Mouse (Mus musculus) ovary, postnatal 36 days (tissue): ENCODE measurements around the gene Kcnk12.

Experiments used
- DNase-seq: peaks from one replicate; pipeline ENCODE4 v3.0.0; 2022; ENCODE audit warnings: low spot score, mixed read lengths

Gene Kcnk12

DNA sequence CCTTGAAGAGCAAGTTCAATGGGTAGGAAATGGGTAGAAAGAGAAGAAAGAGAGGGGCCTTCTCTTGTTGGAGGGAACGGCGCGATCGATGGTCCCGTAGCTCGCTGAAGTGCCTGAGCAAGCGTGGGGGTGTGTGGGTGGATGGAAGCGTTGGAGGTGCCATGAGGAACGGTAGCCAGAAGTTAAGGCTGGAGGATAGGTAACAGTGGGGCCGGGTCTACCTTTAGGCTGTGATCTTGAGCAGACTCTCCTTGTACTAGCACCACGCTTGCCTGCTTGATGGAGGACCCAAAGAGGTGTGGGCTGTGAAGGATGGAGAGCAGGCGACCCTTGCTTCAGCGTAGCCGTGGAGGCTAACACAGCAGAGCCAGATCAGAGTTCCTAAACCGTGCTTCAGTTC, 12.1 kb downstream of the Kcnk12 start:
- DNase-seq = no peak

DNA sequence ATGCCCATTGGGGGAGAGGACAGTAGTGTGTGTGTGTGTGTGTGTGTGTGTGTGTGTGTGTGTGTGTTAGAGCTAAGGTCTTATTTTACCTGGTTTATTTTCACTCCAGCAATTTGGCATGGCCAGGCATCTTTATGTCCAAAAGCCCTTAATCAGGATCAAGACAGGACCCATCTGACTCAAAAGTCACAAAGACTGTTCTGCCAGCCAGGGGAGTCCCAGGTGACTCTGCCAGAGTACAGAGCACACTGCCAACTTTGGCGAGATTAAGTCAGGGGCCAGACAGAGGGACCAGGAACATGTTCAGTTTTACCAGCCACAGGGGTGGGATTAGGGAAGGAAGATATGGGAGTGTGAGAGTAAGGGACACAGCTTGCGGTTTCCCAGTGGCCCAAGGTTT, 12.9 kb downstream of the Kcnk12 start:
- DNase-seq = no peak

DNA sequence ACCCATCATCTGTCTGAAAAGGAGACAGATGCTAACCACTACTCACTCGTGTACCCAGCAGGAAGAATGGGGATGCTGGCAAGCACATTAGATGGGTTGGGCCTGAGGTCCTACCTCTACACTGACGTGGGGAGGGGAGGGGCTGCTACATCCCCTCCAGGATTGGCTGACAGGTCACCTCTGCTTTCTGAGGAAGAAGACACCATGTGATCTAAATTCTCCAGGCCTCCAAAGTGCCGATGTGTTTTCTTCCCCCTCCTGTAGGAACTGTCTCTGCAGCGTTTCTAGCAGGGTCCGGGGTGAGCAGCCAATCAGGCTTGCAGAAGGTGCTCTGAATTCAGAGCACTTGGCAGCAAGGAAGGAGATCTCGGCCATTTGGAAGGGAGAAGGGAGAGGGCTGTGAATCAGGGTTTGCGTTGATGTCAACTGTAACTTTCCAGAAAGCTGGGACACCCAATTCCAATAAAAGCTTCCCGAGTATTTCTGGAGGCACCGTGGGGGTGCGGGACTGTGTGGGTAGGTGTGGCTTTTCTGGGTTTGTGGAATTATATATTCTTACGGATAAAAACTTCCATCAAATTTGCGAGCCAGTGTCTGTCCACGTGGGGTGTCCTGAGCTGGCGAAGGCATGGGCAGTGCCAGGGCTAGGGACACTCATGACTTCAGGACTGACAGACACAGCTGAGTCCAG, 13.5 kb downstream of the Kcnk12 start:
- no peak for DNase-seq

DNA sequence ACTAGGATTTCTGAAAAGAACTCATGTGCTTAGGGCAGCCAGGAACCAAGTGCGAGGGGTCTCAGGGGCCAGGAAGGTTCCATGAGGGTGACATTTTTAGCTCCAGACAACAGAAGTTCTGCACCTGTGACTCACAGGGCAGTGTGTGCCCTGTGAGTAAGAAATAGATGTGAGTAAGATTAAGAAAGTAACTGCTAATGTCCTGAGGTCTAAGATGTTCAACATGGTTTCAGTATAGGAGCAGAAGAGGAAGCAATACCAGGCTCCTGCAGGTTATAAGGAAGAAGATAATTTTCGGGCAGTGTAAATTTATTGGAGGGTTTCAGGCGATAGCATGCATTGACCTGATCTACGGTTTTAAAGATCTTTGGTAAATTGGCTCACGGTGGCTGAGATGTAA, 16.6 kb downstream of the Kcnk12 start:
- no peak for DNase-seq

DNA sequence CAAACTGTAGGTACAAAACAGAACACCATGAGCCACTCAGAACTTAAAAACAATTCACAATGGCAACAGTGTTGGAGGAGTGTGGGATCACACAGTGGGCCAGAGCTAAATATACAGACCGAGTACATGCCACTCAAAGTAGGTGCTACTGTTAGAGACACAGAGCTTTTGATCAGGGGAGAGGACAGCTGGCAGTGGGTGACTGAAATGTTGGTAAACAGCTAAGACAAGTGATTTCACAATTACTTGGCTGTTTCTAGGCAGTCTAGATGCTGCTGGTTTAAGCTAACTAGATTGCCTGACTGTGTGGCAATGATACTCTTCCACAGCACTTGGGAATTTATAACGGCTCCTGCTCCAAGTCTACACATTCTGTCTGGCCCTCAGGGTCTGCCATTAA, 17.6 kb downstream of the Kcnk12 start:
- DNase-seq = no peak

DNA sequence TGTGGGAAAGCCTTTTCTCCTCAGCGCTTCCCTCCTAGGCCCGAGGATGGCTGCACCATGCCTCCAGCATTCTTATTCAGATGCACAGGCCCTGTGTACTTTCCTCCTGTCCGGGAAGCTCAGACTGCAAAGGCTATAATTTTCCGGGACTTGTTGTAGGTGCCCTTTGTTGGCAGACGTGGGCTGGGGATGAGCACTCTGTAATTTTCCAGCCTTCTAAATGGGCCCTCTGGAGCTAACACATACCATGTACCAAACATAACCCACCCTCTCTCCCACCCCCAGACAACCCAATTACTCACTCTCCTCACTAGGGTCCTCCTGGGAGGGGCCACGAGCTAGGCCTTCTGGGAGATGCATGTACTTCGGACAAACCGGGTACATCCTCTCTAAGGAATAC, 22.8 kb downstream of the Kcnk12 start:
- no peak for DNase-seq

DNA sequence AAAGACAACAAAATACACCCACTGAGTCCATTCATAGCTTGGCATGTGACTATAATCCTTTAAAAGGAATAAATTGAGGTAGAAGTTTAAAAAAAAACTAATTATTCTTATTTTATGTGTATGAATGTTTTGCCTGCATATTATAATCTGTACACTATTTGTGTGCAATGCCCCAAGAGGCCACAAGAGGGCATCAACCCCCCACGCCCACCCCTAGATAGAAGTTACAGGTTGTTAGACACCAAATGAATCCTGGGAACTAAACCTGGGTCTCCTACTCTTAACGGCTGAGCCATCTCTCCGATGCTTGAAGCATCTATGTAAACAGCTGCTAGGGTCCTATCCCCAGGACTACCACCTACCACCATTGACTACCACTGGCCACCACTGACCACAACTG, 24.6 kb downstream of the Kcnk12 start:
- DNase-seq = no peak

DNA sequence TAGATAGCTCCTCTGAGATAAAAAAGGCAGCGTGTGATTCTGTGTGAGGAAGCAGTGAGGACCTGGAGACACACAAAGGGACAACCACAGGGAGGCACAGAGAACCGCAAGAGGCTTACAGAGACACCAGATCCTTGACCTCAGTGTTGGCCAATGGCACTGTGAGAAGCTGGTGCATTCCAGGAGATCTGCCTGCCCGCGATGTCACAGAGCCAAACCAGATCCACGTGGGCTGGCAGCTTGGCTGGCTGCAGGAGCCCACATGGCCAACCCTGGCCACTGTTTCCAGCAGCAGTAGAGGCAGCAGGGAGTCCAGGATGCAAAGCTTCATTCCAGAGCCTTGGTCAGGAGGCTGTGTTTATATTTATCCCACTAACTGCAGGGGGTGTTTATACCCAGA, 27.0 kb downstream of the Kcnk12 start:
- no peak for DNase-seq

DNA sequence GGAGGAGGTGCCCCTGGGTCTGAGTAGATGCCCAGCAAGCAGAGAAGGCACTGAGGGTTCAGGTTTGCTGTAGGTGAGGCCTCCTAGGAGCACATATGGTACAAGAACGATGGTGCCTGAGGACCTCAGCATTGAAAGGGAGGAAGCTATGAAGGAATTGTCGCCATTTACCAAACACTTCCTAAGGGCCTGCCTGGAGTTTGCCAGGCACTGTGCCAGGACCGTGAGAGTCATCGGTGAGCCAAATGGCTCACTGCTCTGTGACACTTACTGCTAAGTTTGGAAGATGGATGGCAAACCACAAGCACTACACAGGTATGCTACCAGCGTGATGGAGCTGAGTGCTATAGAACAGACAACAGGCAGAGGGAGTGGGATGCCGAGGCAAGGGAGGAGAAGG, 30.9 kb downstream of the Kcnk12 start:
- no peak for DNase-seq

DNA sequence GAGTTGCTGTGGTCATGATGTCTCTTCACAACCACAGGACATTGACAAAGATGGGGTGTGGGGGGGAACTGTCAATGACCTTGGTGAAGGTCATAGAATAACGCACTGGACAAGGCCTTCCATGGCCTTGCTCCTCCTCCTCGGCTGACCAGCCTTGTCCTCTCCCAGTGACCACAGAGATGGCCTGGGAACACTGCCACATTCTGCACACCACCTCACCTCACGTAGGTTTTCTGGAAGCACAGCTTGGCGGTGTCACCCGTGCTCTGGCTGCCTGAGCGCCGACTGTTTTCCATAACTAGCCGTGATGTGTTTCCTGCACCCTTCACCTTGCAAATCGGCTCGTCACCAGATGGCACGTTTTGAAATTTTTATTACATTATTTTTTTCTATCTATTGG, 32.8 kb downstream of the Kcnk12 start:
- no peak for DNase-seq

DNA sequence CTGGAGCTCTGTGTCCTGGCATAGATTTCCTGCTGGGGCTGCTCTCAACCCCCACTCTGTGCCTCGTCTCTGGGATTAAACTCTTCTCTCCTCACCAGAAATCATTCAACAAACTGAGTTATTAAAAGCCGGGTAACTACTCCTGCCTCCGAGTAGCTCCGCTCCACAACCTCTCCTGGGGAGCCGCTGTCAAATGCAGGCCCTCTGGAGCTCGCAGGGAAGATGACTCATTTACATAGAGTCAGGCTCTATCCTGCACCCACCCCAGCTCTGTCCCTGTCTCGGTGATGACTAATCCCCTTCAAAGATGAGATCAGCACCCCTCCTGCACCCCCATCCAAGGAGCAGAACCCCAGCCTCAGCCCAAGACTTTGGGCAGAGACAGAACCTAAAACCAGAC, 34.6 kb downstream of the Kcnk12 start:
- no peak for DNase-seq

DNA sequence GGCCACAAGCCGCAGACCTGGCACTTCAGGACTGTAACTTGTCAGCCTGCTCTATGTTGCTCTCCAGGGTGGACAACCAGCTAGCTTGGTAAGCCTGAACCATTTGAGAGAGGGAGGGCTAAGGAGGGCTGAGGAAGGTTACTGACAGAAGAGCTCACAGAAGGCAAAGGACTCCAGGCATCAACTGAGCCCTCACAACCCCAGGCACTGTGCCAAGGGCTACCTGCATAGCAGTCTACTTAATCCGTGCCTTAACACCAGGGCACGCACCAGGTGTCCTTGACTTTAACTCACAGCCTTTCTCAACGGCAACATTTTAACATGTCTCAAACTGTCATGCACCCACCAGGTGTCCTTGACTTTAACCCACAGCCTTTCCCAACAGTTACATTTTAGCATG, 37.5 kb downstream of the Kcnk12 start:
- DNase-seq = no peak

DNA sequence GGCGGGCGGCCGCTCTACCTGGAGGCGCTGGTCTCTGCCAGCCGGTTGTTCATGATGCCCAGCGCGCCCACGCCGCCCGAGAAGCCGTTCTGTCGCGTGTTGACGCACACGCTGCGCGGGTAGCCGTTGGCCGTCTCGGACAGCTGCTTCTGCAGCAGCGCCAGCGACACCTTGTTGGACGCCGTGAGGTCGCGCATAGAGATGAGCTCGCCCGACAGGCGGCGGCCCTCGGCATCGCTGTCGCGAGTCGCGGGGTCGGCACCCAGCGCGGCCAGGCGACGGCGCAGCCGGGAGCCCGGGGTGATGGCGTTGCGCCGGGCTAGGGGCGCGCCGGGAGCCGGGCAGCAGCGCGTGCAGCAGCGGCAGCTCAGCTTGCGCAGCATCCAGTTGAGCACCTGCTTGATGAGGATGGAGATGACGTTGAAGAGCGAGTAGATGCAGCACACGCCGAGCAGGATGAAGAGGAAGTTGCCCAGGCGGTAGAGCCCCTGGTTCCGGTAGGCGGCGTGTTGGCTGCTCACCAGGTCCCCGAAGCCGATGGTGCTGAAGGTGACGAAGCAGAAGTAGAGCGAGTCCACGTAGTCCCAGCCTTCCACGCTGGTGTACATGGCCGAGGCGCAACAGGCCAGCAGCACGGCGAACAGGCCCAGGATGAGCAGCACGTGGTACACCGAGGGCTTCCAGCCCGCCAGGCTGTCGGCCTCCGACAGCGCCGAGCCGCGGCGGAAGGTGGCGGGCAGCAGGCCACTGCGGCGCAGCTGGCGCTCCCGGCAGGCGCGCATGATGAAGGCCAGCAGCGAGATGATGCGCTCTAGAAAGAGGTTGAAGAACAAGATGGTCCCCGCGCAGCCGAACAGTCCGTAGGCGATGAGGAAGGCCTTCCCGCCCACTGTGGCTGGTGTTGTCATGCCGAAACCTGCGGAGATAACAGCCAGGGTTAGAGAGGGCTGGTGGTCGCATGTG, 51.6 kb downstream of the Kcnk12 start:
- peak; percentile 27 for DNase-seq

DNA sequence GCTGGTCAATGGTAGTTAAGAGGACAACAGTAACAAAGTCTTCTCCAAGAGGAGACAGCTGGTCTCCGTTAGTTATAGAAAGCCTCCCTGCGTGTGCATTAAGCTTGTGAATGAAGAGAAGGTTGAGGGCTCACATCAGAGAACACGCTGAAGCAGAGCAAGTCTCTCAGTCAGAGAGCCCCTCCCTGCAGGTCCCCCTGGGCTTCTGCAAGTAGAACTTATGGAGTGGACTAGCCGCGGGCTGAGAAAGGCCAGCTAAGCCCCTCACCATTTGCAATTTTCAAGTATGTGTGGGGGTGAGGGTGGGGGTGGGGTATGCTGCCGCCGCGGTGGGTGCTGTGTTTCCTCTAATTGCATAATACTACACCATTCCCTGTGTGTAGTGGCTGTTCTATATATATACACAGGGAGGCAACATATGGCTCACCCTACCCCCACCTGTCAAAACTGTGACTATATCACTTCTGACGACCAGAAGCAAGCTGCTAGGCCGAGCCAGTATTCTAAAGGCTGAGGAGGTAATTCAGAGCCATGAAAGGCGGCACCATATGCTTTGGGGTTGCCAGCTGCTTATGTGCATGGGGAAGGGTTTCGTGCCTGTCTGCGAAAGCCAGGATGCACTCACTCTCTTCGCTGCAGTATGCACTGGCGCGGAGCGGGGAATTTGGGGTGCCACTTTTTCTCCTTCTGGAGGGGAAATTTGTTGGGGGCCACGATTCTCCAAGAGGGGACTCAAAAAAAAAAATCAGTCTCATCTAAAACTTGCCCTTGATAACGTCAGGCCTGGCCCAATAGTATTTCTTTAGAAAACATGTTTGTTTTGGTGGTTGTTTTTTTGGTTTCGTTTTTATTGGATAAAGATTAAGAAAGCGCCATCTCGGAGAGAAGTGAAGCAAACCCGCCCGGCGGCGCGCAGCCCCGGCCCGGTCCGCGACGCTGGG, 52.5 kb downstream of the Kcnk12 start:
- DNase-seq = no peak

DNA sequence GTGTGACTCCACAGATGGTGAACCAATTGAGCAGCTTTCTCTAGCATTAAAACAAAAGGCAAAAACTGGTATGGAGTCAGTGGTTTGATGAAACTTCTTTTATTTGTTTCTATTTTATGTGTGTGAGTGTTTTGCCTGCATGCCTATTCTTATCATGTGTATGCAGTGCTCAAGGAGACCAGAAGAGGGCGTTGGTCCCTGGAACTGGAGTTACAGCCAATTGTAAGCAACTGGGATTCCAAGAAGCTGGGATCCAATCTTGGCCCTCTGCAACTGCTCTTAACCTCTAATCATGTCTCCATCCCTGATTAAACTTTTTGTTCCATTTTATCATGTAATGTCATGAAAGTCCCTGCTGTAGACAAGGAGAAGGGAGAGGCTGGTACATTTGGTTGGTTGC, 58.0 kb downstream of the Kcnk12 start:
- no peak for DNase-seq

DNA sequence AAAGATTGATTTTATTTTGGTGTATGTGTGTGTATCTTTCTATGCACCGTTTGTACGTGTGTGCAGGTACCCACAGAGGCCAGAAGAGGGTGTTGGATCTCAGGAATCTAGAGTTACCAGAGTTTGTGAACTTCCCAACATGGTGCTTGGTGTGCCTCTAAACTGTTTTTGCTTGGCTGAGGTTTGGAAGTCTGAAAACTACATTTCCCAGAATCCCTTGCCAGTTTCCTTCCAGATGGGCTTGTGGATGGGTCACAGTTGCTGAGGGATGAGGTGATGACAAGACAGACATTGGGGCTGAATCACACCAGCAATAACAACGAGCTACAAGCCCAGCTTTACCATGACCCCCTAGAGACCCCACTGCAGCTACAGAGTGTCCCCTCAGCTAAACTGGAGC, 60.6 kb downstream of the Kcnk12 start:
- DNase-seq = no peak

DNA sequence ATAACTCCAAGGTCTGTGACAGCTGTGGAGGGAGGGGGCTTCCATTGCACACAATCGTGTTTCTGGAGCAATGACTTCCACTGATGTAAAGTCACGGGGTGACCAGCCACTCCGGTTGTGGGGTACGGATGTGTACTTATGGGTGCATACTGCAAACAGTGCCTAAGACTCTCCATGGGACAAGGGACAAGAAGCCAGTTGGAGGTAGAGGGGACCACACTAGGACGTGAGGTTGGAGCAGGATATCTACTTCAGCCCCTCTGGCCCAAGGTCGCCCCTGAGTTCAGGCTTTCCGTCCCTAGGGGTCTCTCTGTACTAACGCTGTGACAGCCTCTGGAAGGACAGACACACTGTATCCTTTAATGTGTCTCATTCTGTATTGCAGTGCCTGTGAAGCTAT, 63.3 kb downstream of the Kcnk12 start:
- DNase-seq = no peak

DNA sequence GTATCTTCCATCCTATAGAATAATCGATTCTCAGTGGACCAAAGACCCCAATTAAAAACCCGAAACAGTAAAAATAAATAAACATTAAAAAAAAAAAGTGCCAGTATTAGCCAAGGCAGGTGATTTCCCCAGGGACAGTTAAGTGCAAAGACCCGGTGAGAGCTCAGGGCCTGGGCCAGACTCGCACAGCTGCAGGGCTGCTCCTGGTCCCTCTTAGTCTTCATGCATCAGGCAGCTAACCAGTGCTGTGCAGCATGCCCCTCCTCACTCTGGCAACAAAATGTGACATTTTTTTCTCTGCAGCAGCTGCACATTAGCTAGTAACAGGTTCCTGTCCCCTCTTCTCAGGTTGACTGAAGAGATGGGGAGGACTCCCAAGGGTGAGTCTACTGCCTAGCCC, 65.8 kb downstream of the Kcnk12 start:
- DNase-seq = no peak

DNA sequence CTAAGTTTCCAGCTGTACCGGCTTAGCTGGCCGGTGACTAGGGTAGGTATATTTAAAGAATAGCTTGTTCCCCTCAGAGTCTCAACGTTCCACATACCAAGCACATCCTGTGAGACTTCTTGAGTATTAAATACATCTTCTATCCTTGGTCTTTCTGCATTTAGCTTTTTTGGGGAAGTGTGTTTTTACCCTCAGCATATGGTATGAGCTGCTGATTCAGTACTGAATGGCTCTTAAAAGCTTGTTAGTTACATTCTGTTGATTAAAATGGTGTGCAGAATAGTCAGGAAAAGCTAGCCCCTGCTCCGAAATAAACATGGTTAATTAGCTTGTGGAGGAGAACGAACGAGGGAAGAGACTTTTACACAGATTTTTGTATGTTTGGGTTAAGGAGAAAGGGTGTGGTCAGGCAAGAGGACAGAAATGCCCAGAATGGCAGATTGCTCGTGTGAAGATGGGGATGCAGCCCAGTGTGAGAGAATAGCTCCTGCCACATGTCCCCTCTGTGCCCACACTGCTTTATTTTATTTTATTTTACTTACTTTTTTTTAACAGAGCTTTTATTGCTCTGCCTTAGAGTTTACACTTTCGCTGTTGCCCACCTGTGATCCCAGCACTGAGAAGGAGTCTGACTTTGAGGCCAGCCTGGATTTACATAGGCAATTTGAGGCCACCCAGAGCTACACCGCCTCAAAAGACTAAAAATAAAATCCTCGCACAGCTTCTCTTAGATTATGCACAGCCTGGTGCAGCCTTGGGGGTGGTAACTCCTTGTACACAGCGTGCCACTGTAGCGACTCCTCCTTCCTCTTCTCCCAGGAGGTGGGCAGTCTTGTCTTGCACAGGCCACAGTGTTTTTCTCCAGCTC, 71.1 kb downstream of the Kcnk12 start:
- DNase-seq = no peak

DNA sequence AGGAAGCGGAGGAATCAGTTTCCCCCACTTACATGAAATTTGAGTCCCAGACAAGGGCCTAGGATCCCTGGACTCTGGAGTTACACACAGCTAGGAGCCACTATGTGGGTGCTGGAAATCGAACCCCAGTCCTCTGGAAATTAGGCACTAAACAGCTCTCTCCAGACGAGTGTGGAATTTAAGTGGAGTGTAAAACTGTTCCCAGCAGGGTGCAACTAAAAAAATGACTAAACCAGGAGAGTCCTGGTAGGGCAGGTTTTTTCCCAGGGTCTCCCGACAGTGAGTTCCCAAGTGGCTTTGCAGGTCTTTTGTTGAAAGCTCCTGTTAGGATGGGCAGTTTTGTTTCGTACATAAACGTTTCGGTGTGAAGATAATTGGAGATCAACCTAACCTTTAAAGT, 73.1 kb downstream of the Kcnk12 start:
- DNase-seq = no peak

DNA sequence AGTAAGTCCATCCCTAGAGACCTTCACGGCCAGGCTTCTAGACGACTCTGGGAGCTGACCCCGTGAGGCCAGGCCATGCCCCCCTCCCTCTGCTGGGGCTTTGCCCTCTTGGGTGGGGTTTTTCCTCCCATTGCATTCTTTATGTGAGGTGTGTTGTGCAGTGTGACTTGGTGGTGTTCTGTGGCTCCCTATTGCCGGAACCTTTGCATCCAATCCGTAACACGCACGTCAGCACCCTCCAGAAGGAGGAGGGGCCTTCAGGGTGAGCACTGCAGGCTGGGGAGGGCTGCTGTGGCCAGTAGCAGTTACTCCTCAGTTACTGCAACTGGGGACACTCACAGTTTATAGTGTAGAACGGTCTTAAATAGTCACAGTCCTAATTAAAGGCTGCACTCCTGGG, 97.7 kb downstream of the Kcnk12 start:
- no peak for DNase-seq
